Mouse (Mus musculus) neural tube, embryonic 12.5 days (tissue): ENCODE results near the gene Rlbp1. TPM values are rescaled to one million over a fixed set of nuclear protein-coding genes. Genes with fewer than 3 reads are reported as not detected.

Experiments
- ATAC-seq: fragments of 200-750 bp; cut with Nextera tagmentation; 2 replicates; pipeline ENCODE4 v1.8.0; 2017; ENCODE audit warnings: low read depth, mild to moderate bottlenecking, moderate TSS enrichment, moderate library complexity; ENCODE audit not compliant: low FRiP score
- H3K27ac ChIP-seq: fragments of 300-500 bp; sonication (generic); 2 replicates; pipeline ENCODE4 v1.5.1; 2016
- H3K27me3 ChIP-seq: fragments of 300-500 bp; sonication (generic); replicated peaks from 2 replicates; pipeline ENCODE4 v1.6.1; 2016; ENCODE audit warnings: mild to moderate bottlenecking
- H3K36me3 ChIP-seq: fragments of 300-500 bp; sonication (generic); 2 replicates; pipeline ENCODE4 v1.6.1; 2016; ENCODE audit warnings: mild to moderate bottlenecking
- H3K4me1 ChIP-seq: fragments of 300-500 bp; sonication (generic); 2 replicates; pipeline ENCODE4 v1.6.1; 2016
- H3K4me2 ChIP-seq: fragments of 300-500 bp; sonication (generic); replicated peaks from 2 replicates; pipeline ENCODE4 v1.6.1; 2016; ENCODE audit warnings: mild to moderate bottlenecking
- H3K4me3 ChIP-seq: fragments of 300-500 bp; sonication (generic); 2 replicates; pipeline ENCODE4 v1.5.1; 2016
- H3K9ac ChIP-seq: fragments of 300-500 bp; sonication (generic); 2 replicates; pipeline ENCODE4 v1.6.1; 2016; ENCODE audit warnings: mild to moderate bottlenecking
- H3K9me3 ChIP-seq: fragments of 300-500 bp; sonication (generic); 2 replicates; pipeline ENCODE4 v1.6.1; 2016; ENCODE audit warnings: mild to moderate bottlenecking
- WGBS: fragments of 180-500 bp; shearing (Covaris S2); methylation state at CpG from one replicate; pipeline ENCODE4 v1.1.7; 2016; 5-methylcytosine and 5-hydroxymethylcytosine counted together
- polyA plus RNA-seq: library from polyadenylated mRNA; unstranded; fragments of >200 nt; fragmentation: Nextera tagmentation; extraction: Ambion mirVana; gene quantifications from 2 replicates; pipeline ENCODE4 v1.2.1, GENCODE M21; 2016

The Rlbp1 gene
- polyA plus RNA-seq, 1 experiment from 2014 or later, result 5.0 TPM

GRCm38 (mm10) chr7:79346555-79347075 lies 40.2 kb downstream of the Rlbp1 start:
- Histone ChIP-seq H3K4me1 (no peaks in the 10 kb centered on the region), H3K9me3 (no peaks in the 10 kb centered on the region), H3K4me2 (no peak overlapping the region), H3K36me3 (peaks cover 47% of the 10 kb centered on the region), H3K4me3 (no peak overlapping the region), H3K27ac (no peak overlapping the region), H3K27me3 (no peaks in the 10 kb centered on the region), H3K9ac (no peak overlapping the region)
- 76% methylated on average over 8 of the region's 8 CpGs for WGBS
- no peak for ATAC-seq

DNA sequence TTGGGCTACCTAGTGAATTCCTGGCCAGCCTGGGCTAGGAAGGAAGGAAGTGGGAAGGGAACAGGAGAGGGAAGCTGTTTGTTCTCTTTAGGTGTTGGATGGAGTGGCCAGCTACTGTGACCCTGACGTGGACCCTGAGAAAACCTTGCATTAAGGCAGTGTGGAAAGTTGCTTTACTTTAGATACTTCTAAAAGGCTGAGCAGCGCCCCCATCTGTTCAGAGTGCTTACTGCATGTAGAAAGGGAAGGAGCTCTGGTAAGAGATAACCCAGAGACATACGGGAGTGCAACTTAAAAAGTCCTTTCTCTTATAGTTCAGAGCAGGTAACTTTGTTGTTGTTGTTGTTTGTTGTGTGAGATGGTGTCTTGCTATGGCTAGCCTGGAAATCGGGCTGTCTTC lies 40.9 kb downstream of the Rlbp1 start:
- H3K27me3 ChIP-seq, result no peaks in the 10 kb centered on the region
- H3K9me3 ChIP-seq, result no peaks in the 10 kb centered on the region

DNA sequence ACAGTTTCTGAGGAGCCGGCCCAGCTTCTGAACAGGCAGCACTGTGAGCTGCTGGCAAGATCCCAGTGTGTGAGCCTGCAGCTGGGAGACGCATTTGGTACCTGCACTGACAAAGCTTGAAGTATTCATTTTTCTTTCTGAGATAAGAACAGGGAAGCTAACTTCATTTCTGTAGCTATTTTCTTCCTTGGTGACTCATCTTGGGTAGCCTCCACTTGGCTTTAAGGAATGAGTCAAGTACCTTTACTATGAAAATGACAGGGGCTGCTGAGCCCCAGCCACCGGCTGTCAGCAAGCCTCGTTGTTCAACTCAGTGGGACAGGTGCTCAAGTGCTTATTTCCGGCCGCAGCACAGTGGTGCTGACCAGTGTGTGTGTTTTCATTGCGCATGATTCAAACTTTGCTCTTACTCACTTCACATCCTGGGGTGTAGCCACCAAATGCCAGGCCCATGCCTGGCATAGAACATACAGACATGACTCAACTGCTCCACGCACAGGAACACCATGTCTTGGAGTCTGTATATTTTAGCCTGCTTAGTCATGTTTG lies 50.4 kb downstream of the Rlbp1 start:
- no peak overlapping the region for H3K4me3 ChIP-seq
- H3K27me3 ChIP-seq, result no peaks in the 10 kb centered on the region
- H3K9me3 ChIP-seq, result no peaks in the 10 kb centered on the region
- 96% methylated on average over 8 of the region's 8 CpGs for WGBS
- no peak overlapping the region for H3K4me2 ChIP-seq
- H3K27ac ChIP-seq, result no peak overlapping the region
- ATAC-seq, result no peak
- no peaks in the 10 kb centered on the region for H3K4me1 ChIP-seq
- H3K36me3 ChIP-seq, result peaks cover 17% of the 10 kb centered on the region; the same call in 1 of the 2 replicates
- no peak overlapping the region for H3K9ac ChIP-seq

More for the DNA sequence above, 40.9 kb downstream of the Rlbp1 start:
- peaks cover 41% of the 10 kb centered on the region for H3K36me3 ChIP-seq
- H3K4me3 ChIP-seq, result no peak overlapping the region
- H3K9ac ChIP-seq, result no peak overlapping the region
- no peak for ATAC-seq
- H3K27ac ChIP-seq, result no peak overlapping the region
- no peaks in the 10 kb centered on the region for H3K4me1 ChIP-seq
- no peak overlapping the region for H3K4me2 ChIP-seq
- WGBS, result 49% methylated on average over 4 of the region's 4 CpGs

- no peak overlapping the region for H3K9ac ChIP-seq
- no peaks in the 10 kb centered on the region for H3K4me1 ChIP-seq
- H3K27ac ChIP-seq, result no peak overlapping the region
- H3K4me3 ChIP-seq, result no peak overlapping the region
- no peaks in the 10 kb centered on the region for H3K9me3 ChIP-seq
- H3K36me3 ChIP-seq, result peaks cover 28% of the 10 kb centered on the region; the same call in 1 of the 2 replicates
- no peak for ATAC-seq
- no peak overlapping the region for H3K4me2 ChIP-seq
- 81% methylated on average over 3 of the region's 3 CpGs for WGBS
- H3K27me3 ChIP-seq, result no peaks in the 10 kb centered on the region
Measured at GRCm38 (mm10) chr7:79333419-79333818, 53.4 kb downstream of the Rlbp1 start.

DNA sequence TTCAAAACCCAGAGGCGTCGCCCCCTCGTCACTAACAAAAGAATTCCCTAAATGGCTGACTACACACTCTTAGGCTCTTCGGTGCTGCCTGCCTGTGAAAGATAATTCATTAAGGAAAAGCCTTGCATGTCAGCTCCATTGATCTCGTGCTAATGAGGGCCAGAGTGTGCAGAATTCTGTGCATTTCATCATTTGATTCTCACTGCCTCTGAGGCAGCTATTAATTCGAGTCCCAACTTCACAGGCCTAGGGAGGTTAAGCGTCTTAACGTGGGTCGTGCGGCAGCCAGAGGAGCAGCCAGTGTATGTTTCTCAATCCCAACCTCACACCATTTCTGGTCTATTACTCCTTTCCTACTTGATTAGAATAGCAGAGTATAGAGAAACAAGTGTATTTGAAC lies 55.7 kb downstream of the Rlbp1 start:
- Histone ChIP-seq H3K9me3 (no peaks in the 10 kb centered on the region), H3K4me3 (no peak overlapping the region), H3K27ac (no peak overlapping the region), H3K4me1 (no peaks in the 10 kb centered on the region), H3K4me2 (no peak overlapping the region), H3K27me3 (no peaks in the 10 kb centered on the region), H3K36me3 (peaks cover 38% of the 10 kb centered on the region), H3K9ac (no peak overlapping the region)
- ATAC-seq, result no peak
- 40% methylated on average over 10 of the region's 10 CpGs for WGBS

- Histone ChIP-seq H3K9me3 (no peaks in the 10 kb centered on the region), H3K9ac (no peak overlapping the region), H3K4me2 (no peak overlapping the region), H3K4me1 (peaks cover 3% of the 10 kb centered on the region), H3K27ac (no peak overlapping the region), H3K36me3 (peaks cover 45% of the 10 kb centered on the region), H3K4me3 (no peak overlapping the region), H3K27me3 (no peaks in the 10 kb centered on the region)
- no peak for ATAC-seq
- 94% methylated on average over 5 of the region's 5 CpGs for WGBS
Measured at GRCm38 (mm10) chr7:79328769-79329168, 58.1 kb downstream of the Rlbp1 start.

Other genes starting within 250 kb of the Rlbp1 start
- gene Mfge8, start 238.0 kb downstream of the Rlbp1 start, polyA plus RNA-seq, result 62.8 and 64.5 TPM in 2 replicates
- gene Abhd2, start 113.8 kb downstream of the Rlbp1 start, polyA plus RNA-seq, result 12.8 and 12.9 TPM in 2 replicates
- 9.7 and 10.2 TPM in 2 replicates for gene Fanci, start 4.9 kb upstream of the Rlbp1 start, polyA plus RNA-seq
- gene Polg, start 79.3 kb upstream of the Rlbp1 start, polyA plus RNA-seq, result 45.6 and 48.5 TPM in 2 replicates
- 3.3 and 3.6 TPM in 2 replicates for gene Rhcg, start 230.6 kb upstream of the Rlbp1 start, polyA plus RNA-seq